Mouse (Mus musculus) kidney, postnatal 4 days (tissue): Measurements from ENCODE around the gene St5.

Experiments used
- DNase-seq, 2 experiments: peaks; one replicate each; pipeline ENCODE4 v3.0.0; 2021; ENCODE audit warnings: mixed read lengths in 2 of 2

St5 gene

DNA sequence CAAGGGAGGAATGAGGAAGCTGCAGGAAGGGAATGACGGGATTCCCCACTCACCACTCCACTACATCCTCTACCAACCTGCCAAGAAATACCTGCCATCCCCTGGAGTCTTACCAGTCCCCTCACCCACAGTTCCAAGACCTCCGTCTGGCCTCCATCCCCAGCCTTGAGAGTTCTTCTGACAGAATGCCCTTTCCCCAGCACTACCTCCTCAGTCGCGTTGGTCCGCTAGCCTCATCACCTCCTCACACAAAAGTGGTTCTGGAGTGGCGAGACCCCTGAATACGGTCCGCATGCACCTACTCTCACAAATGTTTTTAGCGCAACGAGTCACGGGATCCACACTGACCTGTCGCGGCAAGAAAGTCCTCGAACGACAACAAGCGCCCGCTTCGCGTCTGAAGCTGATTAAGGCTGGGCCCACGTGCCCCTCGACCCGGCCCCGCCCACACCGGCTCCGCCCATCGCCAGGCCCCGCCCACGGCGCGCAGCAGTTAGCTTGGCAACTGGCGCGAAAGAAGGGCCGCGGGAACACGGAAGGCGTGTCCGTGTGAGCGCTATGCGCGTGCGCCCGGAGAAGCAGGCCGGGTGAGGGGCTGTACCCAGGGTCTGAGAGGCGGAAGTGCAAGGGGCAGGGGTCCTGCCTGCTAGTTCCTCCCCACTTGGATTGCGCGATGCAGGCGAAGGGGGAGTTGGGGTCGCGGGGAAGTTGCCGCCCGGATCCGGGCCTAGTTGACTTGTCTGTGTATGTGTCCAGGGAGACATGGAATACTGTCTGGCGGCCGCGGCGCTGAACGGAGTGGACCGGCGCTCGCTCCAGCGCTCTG, at the start of gene St5, which contains the start of gene Akip1:
Gene St5 (minus strand): TSS at position 416 of the 826 bp plus-strand sequence.
Gene Akip1 (plus strand): TSS at position 501 of the 826 bp plus-strand sequence.
- DNase-seq: peak; percentile 99

- DNase-seq: peak; percentile 84 to 91
Observed at GRCm38 (mm10) chr7:109752008-109752925, 48.9 kb upstream of the St5 start, which contains the start of gene Tmem9b. Gene Tmem9b, minus strand, starts transcription at chr7:109752875.

DNA sequence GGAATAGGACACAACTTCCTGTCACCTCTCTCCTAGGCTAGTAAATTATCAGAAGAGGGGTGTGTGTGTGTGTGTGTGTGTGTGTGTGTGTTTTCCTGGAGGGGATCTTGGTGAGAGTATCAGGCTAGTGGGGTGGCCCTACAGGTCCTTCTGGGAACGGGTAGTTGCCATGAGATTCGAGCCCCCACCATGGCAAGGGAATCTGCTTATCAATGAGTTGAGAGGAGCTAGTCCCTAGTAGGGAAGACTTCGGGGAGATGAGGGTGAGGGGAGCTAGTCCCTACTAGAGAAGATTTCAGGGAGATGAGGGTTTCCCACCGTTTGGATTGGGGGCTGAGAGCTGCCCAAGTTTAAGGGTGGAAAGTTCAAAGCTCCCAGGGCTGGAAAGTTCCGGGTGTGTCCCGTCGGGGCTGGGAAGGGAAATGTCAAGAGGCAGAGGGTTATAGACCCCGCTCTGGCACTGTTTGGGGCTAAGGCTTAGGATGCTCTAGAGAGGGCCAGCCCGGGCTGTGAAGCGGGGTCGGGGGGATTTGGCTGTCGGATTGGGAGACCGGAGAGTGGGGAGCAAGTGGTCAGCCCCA, 48.1 kb upstream of the St5 start:
- peak; percentile 18 to 22 for DNase-seq

DNA sequence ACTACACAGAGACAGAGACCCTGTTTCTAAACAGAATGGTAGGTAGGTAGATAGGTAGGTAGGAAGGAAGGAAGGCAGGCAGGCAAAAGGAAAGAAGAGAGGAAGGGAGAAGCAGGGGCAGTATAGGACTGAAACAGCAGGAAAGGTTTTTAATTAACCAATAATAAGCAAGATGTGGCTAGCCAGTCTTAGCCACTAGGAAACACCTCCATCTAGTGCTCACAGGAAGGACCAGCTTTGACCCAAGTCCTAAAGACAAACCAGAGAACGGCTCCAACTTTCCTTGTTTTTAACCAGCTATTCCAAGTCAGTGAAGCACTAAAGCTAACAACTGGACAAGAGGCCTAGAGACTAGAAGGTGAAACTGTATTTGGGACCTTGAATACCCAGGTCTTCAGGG, 44.3 kb upstream of the St5 start:
- no peak for DNase-seq

DNA sequence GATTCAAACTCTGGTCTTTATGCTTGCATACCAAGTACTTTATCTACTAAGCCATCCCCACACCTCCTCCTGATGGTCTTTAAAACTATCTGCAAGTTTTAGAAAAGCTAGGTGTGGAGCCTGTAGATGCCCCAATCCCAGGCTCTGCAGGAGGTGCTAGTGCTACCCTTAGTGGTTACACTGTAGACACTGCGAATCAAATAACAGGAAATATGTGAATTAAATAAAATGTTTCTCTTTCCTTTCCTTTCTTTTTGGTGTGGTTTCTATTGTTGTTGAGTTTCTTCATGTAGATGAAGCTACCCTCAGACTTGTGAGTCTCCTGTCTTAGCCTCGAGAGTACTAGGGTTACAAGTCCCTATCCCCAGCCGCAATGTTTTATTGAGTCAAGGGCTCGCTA, 38.3 kb upstream of the St5 start:
- DNase-seq: no peak

DNA sequence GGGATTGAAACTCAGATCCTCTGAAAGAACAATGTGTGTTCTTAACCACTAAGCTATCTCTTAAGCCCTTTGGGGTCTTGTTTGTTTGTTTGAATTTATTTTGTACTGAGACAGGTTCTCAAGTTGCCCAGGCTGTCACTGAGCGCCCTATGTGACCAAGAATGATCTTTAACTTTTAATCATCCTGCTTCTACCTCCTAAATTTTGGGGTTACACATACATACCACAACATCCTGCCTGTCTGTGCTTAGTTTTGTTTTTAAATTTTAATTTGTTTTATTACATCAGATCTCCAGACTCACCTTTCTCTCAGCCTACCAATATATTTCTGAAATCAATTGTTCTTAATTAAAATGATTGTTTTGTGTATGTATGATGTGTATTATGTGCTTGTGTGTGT, 37.7 kb upstream of the St5 start:
- DNase-seq: no peak

- no peak for DNase-seq
Observed at GRCm38 (mm10) chr7:109739822-109740370, 36.5 kb upstream of the St5 start.

GRCm38 (mm10) chr7:109734806-109735205, 31.4 kb upstream of the St5 start:
- DNase-seq: peak; percentile 55 to 69

DNA sequence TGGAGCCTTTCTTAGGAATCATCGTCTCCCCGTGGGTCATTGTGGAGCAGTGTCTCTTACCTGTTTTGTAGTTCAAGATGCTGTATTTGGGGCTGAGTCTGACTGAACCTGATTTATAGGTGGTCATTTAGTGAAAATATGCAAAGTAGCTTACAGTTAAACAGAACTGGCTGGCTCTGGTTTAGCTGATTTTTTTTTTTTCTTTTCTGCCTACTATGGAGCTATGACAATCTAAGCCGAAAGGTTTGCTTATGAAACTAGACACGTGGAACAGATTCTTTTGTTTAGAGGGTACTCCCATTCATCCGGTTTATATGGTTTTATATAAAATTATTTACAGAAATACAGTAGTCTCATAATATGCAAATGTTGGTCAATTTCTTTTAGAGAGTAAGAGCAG, 28.2 kb upstream of the St5 start, which contains the start of gene Ascl3:
Gene Ascl3 (minus strand): TSS at position 101 of the 400 bp plus-strand sequence.
- DNase-seq: no peak

- no peak for DNase-seq
Observed at GRCm38 (mm10) chr7:109723697-109724096, 20.3 kb upstream of the St5 start, which contains the start of gene BC051019. Gene BC051019, minus strand, starts transcription at chr7:109723850.

DNA sequence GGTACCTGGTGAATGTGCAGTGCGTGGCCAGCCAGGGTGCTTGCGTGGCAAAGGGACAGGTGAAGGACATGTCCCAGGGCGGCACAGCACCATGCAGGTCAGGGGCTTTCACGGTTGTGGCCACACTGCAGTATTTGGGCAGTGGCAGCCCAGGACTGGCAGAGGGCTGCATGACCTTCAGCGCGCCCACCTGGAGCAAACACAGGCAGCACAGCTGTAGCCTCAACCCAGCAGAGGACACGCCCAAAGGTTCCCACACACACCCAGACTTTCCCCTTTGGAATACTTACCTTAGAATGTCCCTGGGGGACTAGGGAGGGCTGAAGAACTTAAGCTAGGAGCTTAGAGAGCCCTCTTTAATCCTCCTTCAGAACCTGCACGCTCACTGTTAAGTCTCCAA, 19.7 kb upstream of the St5 start:
- no peak for DNase-seq

DNA sequence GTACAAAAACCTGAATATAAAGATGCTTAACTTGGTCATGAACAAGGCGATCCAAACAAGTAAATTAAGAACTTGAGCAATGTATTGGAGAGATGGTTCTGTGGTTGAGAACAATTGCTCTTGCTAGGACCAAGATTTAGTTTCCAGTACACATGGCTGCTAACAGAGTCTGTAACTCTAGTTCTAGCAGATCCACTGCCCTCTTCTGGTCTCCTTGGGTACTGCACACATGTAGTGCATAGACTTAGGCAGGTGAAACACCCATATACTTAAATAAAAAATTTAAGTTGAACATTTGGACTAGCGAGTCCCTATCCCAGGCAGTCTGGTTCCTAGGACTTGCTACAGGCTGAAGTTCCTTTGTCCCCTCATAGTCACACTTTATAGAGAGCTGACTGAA, 19.2 kb upstream of the St5 start:
- DNase-seq: peak in 1 of 2 experiments; percentile 42

GRCm38 (mm10) chr7:109719286-109719685, 15.9 kb upstream of the St5 start:
- peak; percentile 16 to 49 for DNase-seq

DNA sequence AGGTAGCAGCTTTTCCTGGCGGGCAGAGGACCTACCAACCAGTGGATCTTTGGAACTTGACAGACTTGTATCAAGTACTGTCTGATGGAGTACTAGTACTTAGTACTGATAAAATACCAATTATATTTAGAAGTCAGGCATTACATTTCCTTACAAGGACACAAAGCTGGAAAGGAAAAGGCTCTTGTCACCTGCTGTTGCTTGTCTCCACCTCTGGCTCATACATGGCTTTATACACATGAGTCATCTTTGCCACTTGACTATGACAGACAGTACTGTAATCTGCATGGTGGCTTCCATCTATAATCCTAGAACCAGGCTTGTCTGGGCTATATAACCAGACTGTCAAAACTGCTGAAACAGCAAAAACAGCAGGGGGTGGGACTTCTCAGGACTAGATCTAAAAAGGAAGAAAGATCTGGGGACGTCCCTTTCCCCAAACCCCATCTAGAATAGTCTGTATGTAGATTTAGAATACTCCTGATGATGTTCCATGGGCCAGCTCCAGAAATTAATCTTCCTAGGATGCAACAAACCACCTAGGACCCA, 10.1 kb upstream of the St5 start:
- DNase-seq: no peak

DNA sequence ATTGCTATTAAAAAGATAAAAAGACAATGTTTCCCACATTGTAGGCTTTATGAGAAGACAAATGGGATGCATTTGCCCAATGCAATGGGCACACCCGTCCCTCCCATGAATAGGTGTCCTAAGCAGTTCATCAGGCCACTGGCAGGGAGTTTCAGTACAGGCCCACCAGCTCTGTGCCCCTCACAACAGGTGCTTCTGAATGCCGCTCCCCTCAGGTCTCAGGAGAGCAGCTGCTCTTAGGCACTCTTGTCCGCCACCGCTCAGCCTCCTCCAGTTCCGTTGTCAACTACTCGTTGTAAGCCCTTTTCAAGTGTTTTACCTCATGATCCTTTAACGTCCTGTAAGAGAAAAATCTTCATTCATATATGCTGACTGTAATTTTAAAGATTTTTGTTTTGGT, 8.8 kb upstream of the St5 start:
- DNase-seq: no peak

DNA sequence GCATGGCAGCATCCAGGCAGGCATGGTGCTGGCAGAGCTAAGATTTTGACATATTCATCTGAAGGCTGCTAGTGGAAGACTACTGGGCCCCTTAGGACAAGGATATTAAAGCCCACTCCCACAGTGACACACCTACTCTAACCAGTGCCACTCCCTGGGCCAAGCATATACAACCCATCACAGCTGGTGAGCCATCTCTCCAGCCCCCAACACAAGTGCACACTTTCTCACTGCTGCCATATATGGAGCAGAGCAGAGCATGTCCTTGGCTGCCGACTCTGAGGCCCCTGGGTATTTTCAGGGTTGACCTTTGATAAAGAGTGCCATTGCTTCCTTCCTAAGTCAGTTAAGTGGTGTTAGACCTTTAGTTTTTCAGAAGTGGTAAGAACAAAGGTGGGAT, 6.7 kb upstream of the St5 start:
- no peak for DNase-seq

DNA sequence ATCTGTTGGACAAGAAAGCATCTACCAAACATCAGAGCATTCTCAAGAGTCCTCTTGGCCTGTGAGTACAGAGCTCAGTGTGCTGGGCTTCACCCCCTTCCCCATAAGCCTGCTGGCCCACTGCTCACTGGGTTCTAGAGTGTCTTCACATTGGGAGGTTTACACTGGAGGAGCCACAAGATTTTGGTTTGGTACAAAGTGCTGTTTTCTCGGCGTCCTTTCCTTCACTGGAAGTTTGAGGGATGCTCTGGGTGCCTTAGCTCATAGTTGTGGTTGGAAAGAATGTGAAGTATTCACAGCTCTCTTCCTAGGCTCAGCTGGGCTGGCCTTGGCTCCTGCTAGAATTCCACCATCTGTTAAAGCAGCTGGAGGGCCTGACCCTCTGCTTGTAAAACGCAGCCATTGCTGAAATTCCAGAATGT, 5.6 kb upstream of the St5 start:
- peak; percentile 64 to 77 for DNase-seq

- DNase-seq: peak; percentile 71 to 74
Observed at GRCm38 (mm10) chr7:109707023-109707785, 3.8 kb upstream of the St5 start.

- DNase-seq: no peak
Observed at GRCm38 (mm10) chr7:109704461-109704860, 1.1 kb upstream of the St5 start.

GRCm38 (mm10) chr7:109704016-109704377, 592 bp upstream of the St5 start:
- DNase-seq: no peak

DNA sequence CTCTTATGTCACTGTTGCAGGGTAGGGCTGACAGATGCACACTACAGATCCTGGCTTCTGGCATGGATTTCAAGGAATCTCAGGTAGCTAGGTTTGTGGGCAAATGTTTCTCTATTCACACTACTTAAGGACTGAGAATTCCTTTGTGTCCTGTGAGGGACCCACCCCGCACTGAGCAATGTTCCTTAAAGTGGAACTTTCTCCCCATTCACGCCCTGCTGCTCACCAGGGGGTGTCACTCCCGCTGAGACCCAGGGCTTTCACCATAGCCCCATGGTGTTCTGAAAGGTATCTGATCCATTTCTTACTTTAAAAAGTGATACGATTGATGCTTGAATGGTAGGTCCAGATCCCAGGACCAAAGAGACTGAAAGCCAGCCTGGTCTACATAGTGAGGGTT, 684 bp downstream of the St5 start:
- DNase-seq: no peak

DNA sequence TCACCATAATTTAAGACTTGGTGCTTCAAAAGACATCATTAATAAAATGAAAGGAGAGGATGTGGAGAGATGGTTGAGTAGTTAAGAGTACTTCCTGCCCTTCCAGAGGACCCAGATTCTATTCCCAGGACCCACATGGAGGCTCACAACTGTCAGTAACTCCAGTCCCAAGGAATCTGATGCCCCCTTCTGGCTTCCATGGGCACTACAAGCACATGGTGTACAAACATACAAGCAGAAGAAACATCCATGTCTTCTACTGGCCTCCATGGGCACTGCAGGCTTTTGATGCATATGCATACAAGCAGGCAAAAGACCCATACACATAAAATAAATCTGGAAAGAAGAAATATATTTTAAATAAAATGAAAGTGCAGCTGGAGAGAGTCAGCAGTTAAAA, 3.2 kb downstream of the St5 start:
- DNase-seq: no peak
